Mouse (Mus musculus): ENCODE results near the gene Usp37.
"Not testable (repeated sequence)": the region's sequence is repeated elsewhere in the genome, so short reads cannot be mapped to it uniquely, and the experiment has no call there.

Gene Usp37

GRCm38 (mm10) chr1:74397268-74397918 is 146.7 kb downstream of the Usp37 start:
- peak; percentile 99 for DNase-seq (ENCODE audit: low spot score)

- not testable (repeated sequence) for DNase-seq (ENCODE audit: low spot score)
These were observed 147.4 kb downstream of the Usp37 start for GRCm38 (mm10) chr1:74396456-74397222.

GRCm38 (mm10) chr1:74395290-74395689 is 148.8 kb downstream of the Usp37 start:
- DNase-seq (ENCODE audit: low spot score), result no peak

GRCm38 (mm10) chr1:74394858-74395257 is 149.2 kb downstream of the Usp37 start:
- no peak for DNase-seq (ENCODE audit: low spot score)

GRCm38 (mm10) chr1:74394311-74394710 is 149.8 kb downstream of the Usp37 start:
- DNase-seq (ENCODE audit: low spot score), result no peak

GRCm38 (mm10) chr1:74393697-74394096 is 150.4 kb downstream of the Usp37 start:
- DNase-seq (ENCODE audit: low spot score), result no peak

- DNase-seq (ENCODE audit: low spot score), result no peak
These were observed 151.1 kb downstream of the Usp37 start for GRCm38 (mm10) chr1:74393010-74393409.

- peak; percentile 91 for DNase-seq (ENCODE audit: low spot score)
These were observed 151.6 kb downstream of the Usp37 start for GRCm38 (mm10) chr1:74392446-74392994.

GRCm38 (mm10) chr1:74391844-74392441 is 152.1 kb downstream of the Usp37 start:
- DNase-seq (ENCODE audit: low spot score), result peak; percentile 90

GRCm38 (mm10) chr1:74390924-74391748 is 152.9 kb downstream of the Usp37 start, which contains the start of gene Ctdsp1:
TSS of gene Ctdsp1 (plus strand) at chr1:74391509.
- peak; percentile 94 for DNase-seq (ENCODE audit: low spot score)

GRCm38 (mm10) chr1:74390287-74390906 is 153.7 kb downstream of the Usp37 start:
- peak; percentile 62 for DNase-seq (ENCODE audit: low spot score)

- DNase-seq (ENCODE audit: low spot score), result peak; percentile 47
These were observed 154.2 kb downstream of the Usp37 start for GRCm38 (mm10) chr1:74389831-74390286.

- no peak for DNase-seq (ENCODE audit: low spot score)
These were observed 155.6 kb downstream of the Usp37 start for GRCm38 (mm10) chr1:74388398-74388920.

GRCm38 (mm10) chr1:74387386-74387988 is 156.6 kb downstream of the Usp37 start:
- no peak for DNase-seq (ENCODE audit: low spot score)

- peak; percentile 98 for DNase-seq (ENCODE audit: low spot score)
These were observed 157.2 kb downstream of the Usp37 start for GRCm38 (mm10) chr1:74386714-74387385.

GRCm38 (mm10) chr1:74386363-74386713 is 157.7 kb downstream of the Usp37 start:
- no peak for DNase-seq (ENCODE audit: low spot score)

- DNase-seq (ENCODE audit: low spot score), result no peak
These were observed 158.6 kb downstream of the Usp37 start for GRCm38 (mm10) chr1:74385531-74385930.

Data from yolk sac, embryonic 10.5 days (tissue).